Mouse (Mus musculus) hindbrain, embryonic 10.5 days (tissue): ENCODE measurements at regions not wholly inside any gene's neighbourhood (a gene's known extent, or its start where the extent isn't known, plus 50 kb on each side); places are given as distances from the start of the nearest gene placed in this dataset.
A peak's percentile ranks its signal among the peaks of the same experiment; 100 is the strongest.
"Not testable (repeated sequence)": the region's sequence is repeated elsewhere in the genome, so short reads cannot be mapped to it uniquely, and the experiment has no call there.

Source experiments
- DNase-seq: peaks from one replicate; pipeline ENCODE4 v3.0.0-alpha.2; 2017; ENCODE audit warnings: low spot score
- H3K27ac ChIP-seq: fragments of 300-500 bp; sonication (generic); 2 replicates; pipeline ENCODE4 v1.5.1; 2016; ENCODE audit warnings: mild to moderate bottlenecking, moderate library complexity
- H3K27me3 ChIP-seq: fragments of 300-500 bp; sonication (generic); 2 replicates; pipeline ENCODE4 v1.6.1; 2016; ENCODE audit warnings: mild to moderate bottlenecking; ENCODE audit not compliant: poor library complexity, insufficient read depth, severe bottlenecking
- H3K36me3 ChIP-seq: fragments of 300-500 bp; sonication (generic); 2 replicates; pipeline ENCODE4 v1.6.1; 2016; ENCODE audit warnings: mild to moderate bottlenecking, moderate library complexity
- H3K4me1 ChIP-seq: fragments of 300-500 bp; sonication (generic); replicated peaks from 2 replicates; pipeline ENCODE4 v1.6.1; 2016; ENCODE audit warnings: mild to moderate bottlenecking
- H3K4me3 ChIP-seq: fragments of 300-500 bp; sonication (generic); 2 replicates; pipeline ENCODE4 v1.5.1; 2016; ENCODE audit warnings: mild to moderate bottlenecking, moderate library complexity
- H3K9me3 ChIP-seq: fragments of 300-500 bp; sonication (generic); 2 replicates; pipeline ENCODE4 v1.6.1; 2016; ENCODE audit warnings: mild to moderate bottlenecking, moderate library complexity
- WGBS: fragments of 180-500 bp; shearing (Covaris S2); methylation state at CpG from one replicate; pipeline ENCODE4 v1.1.7; 2016; 5-methylcytosine and 5-hydroxymethylcytosine counted together

- DNase-seq = no peak
- no peak overlapping the region for H3K4me3 ChIP-seq
- 81% methylated on average over 3 of the region's 3 CpGs for WGBS
- no peaks in the 10 kb centered on the region for H3K36me3 ChIP-seq
- peaks cover 17% of the 10 kb centered on the region for H3K27me3 ChIP-seq
- H3K9me3 ChIP-seq = no peaks in the 10 kb centered on the region
- H3K27ac ChIP-seq = no peak overlapping the region
- peaks cover 31% of the 10 kb centered on the region for H3K4me1 ChIP-seq
Observed at GRCm38 (mm10) chr10:8136662-8137061, 180.6 kb upstream of the Tab2 start.

GRCm38 (mm10) chr10:8135272-8135671 lies 179.2 kb upstream of the Tab2 start:
- no peak for DNase-seq
- no peaks in the 10 kb centered on the region for H3K9me3 ChIP-seq
- peaks cover 25% of the 10 kb centered on the region for H3K27me3 ChIP-seq

GRCm38 (mm10) chr10:8134398-8134797 lies 178.4 kb upstream of the Tab2 start:
- H3K27ac ChIP-seq = 0 out of 2 replicates have a peak overlapping the region, but pooled peaks have one; percentile 84
- H3K27me3 ChIP-seq = peaks cover 25% of the 10 kb centered on the region
- no peaks in the 10 kb centered on the region for H3K9me3 ChIP-seq

More at GRCm38 (mm10) chr10:8135272-8135671, 179.2 kb upstream of the Tab2 start:
- WGBS = 66% methylated on average over 7 of the region's 7 CpGs
- H3K4me3 ChIP-seq = no peak overlapping the region
- 0 out of 2 replicates have a peak overlapping the region, but pooled peaks have one; percentile 50 for H3K27ac ChIP-seq
- peaks cover 37% of the 10 kb centered on the region for H3K4me1 ChIP-seq
- H3K36me3 ChIP-seq = no peaks in the 10 kb centered on the region

GRCm38 (mm10) chr10:8133451-8133952 lies 177.5 kb upstream of the Tab2 start:
- H3K36me3 ChIP-seq = no peaks in the 10 kb centered on the region
- peaks cover 25% of the 10 kb centered on the region for H3K27me3 ChIP-seq
- H3K27ac ChIP-seq = peak overlapping the region; percentile 84
- 24% methylated on average over 13 of the region's 13 CpGs for WGBS
- peak; percentile 66 for DNase-seq
- H3K9me3 ChIP-seq = no peaks in the 10 kb centered on the region
- peaks cover 33% of the 10 kb centered on the region for H3K4me1 ChIP-seq
- H3K4me3 ChIP-seq = no peak overlapping the region

More at GRCm38 (mm10) chr10:8134398-8134797, 178.4 kb upstream of the Tab2 start:
- DNase-seq = no peak
- H3K4me3 ChIP-seq = no peak overlapping the region
- 96% methylated on average over 1 of the region's 1 CpGs for WGBS
- H3K4me1 ChIP-seq = peaks cover 37% of the 10 kb centered on the region
- H3K36me3 ChIP-seq = no peaks in the 10 kb centered on the region

- Histone ChIP-seq H3K36me3 (no peaks in the 10 kb centered on the region), H3K27me3 (peaks cover 25% of the 10 kb centered on the region), H3K4me1 (peaks cover 29% of the 10 kb centered on the region), H3K4me3 (no peak overlapping the region), H3K9me3 (no peaks in the 10 kb centered on the region), H3K27ac (peak overlapping the region; percentile 84)
- peak; percentile 37 for DNase-seq
- 43% methylated on average over 2 of the region's 2 CpGs for WGBS
Observed at GRCm38 (mm10) chr10:8132795-8133194, 176.8 kb upstream of the Tab2 start.

- Histone ChIP-seq H3K9me3 (no peaks in the 10 kb centered on the region), H3K4me1 (peaks cover 29% of the 10 kb centered on the region), H3K36me3 (no peaks in the 10 kb centered on the region), H3K27ac (no peak overlapping the region), H3K4me3 (no peak overlapping the region), H3K27me3 (peaks cover 14% of the 10 kb centered on the region)
- DNase-seq = no peak
- 77% methylated on average over 18 of the region's 18 CpGs for WGBS
Observed at GRCm38 (mm10) chr10:8130472-8131241, 174.6 kb upstream of the Tab2 start.

- no peak for DNase-seq
- Histone ChIP-seq H3K4me1 (peaks cover 31% of the 10 kb centered on the region), H3K27ac (no peak overlapping the region), H3K36me3 (no peaks in the 10 kb centered on the region), H3K4me3 (no peak overlapping the region), H3K27me3 (0 out of 2 replicates have a peak, but pooled peaks cover 8% of the 10 kb centered on the region), H3K9me3 (no peaks in the 10 kb centered on the region)
- whole genome bisulfite sequencing = 78% methylated on average over 8 of the region's 8 CpGs
Observed at GRCm38 (mm10) chr10:8130057-8130456, 174.0 kb upstream of the Tab2 start.

GRCm38 (mm10) chr10:8124124-8124523 lies 168.1 kb upstream of the Tab2 start:
- H3K4me1 ChIP-seq = peaks cover 5% of the 10 kb centered on the region
- H3K36me3 ChIP-seq = no peaks in the 10 kb centered on the region
- no peaks in the 10 kb centered on the region for H3K9me3 ChIP-seq
- no peaks in the 10 kb centered on the region for H3K27me3 ChIP-seq
- 94% methylated on average over 1 of the region's 1 CpGs for WGBS
- no peak overlapping the region for H3K4me3 ChIP-seq
- no peak overlapping the region for H3K27ac ChIP-seq
- no peak for DNase-seq

- H3K27ac ChIP-seq = no peak overlapping the region
- no peaks in the 10 kb centered on the region for H3K27me3 ChIP-seq
- H3K4me1 ChIP-seq = peaks cover 5% of the 10 kb centered on the region
- 68% methylated on average over 4 of the region's 4 CpGs for WGBS
- no peak overlapping the region for H3K4me3 ChIP-seq
- DNase-seq = no peak
- H3K36me3 ChIP-seq = no peaks in the 10 kb centered on the region
- no peaks in the 10 kb centered on the region for H3K9me3 ChIP-seq
Observed at GRCm38 (mm10) chr10:8121895-8122294, 165.9 kb upstream of the Tab2 start.

GRCm38 (mm10) chr10:8116821-8117220 lies 160.8 kb upstream of the Tab2 start:
- H3K4me1 ChIP-seq = 0 out of 2 replicates have a peak, but pooled peaks cover 5% of the 10 kb centered on the region
- H3K27me3 ChIP-seq = no peaks in the 10 kb centered on the region
- no peaks in the 10 kb centered on the region for H3K36me3 ChIP-seq
- WGBS = 89% methylated on average over 8 of the region's 8 CpGs
- no peak overlapping the region for H3K27ac ChIP-seq
- H3K9me3 ChIP-seq = no peaks in the 10 kb centered on the region
- no peak for DNase-seq
- no peak overlapping the region for H3K4me3 ChIP-seq

- not testable (repeated sequence) for H3K4me1 ChIP-seq, H3K27ac ChIP-seq, DNase-seq, H3K27me3 ChIP-seq, H3K4me3 ChIP-seq, H3K36me3 ChIP-seq, H3K9me3 ChIP-seq
- WGBS = 54% methylated on average over 5 of the region's 5 CpGs
Observed at GRCm38 (mm10) chr10:8114932-8115331, 158.9 kb upstream of the Tab2 start.

- DNase-seq = no peak
- 0 out of 2 replicates have a peak, but pooled peaks cover 5% of the 10 kb centered on the region for H3K4me1 ChIP-seq
- 58% methylated on average over 3 of the region's 3 CpGs for WGBS
- no peaks in the 10 kb centered on the region for H3K36me3 ChIP-seq
- H3K4me3 ChIP-seq = no peak overlapping the region
- H3K27me3 ChIP-seq = no peaks in the 10 kb centered on the region
- no peak overlapping the region for H3K27ac ChIP-seq
- no peaks in the 10 kb centered on the region for H3K9me3 ChIP-seq
Observed at GRCm38 (mm10) chr10:8114530-8114929, 158.5 kb upstream of the Tab2 start.

- Histone ChIP-seq H3K9me3 (peaks cover 12% of the 10 kb centered on the region; the same call in 1 of the 2 replicates), H3K4me1 (peaks cover 14% of the 10 kb centered on the region), H3K4me3 (no peak overlapping the region), H3K36me3 (no peaks in the 10 kb centered on the region), H3K27me3 (no peaks in the 10 kb centered on the region), H3K27ac (no peak overlapping the region)
- 92% methylated on average over 6 of the region's 6 CpGs for WGBS
- DNase-seq = no peak
Observed at GRCm38 (mm10) chr10:8100489-8100888, 144.5 kb upstream of the Tab2 start.
